8 mouse cellular contexts compared by ENCODE assay signal in the genomic region with DNA sequence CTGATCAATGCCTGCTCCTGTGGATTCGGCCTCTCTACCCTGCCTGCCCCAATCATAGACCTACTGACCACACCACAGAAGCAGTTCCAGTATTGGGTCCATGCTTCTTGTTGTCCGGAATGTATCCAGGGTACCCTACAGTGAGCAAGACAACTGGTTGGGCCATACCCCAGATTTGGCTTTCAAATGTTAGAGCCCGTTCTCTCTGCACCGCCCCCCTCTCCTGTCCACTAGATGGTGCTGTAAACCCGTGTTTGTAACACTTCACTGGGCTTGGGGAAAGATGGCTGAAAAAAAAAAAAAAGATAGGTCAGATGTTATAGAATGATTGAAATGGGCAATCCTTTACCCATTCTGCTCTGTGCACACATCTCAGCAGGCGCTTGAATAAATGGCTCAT. TPM values are rescaled to one million over a fixed set of nuclear protein-coding genes. Genes with fewer than 3 reads are reported as not detected.
A peak's percentile ranks its signal among the peaks of the same experiment; 100 is the strongest.
DNase-seq lines count a peak whose midpoint lies in the region; TF ChIP-seq lines count a peak whose summit lies in the region.

No protein-coding gene starts in this region.

- DNase-seq in CH12.LX (ENCODE audit: extremely low read depth) (peak; percentile 77), NIH3T3 (ENCODE audit: low read depth) (peak; percentile 76)
- DNase-seq in cerebellum, postnatal 14 days = peak; percentile 82 to 85
- DNase-seq in frontal cortex, postnatal 36 days (ENCODE audit: low spot score in 2 of 2) = peak; percentile 64
- DNase-seq in layer of hippocampus, adult 11-12 months (ENCODE audit: low spot score) = peak; percentile 66
- peak; percentile 39 for DNase-seq in lung, postnatal 14 days
- DNase-seq in right cerebral cortex, postnatal 10 days (ENCODE audit: low spot score in 2 of 2) = peak; percentile 69 to 76
- DNase-seq in c-Kit-positive CD71-positive TER-119-positive erythroid progenitor cells, embryonic 14.5 days (ENCODE audit: low spot score) = no peak

- no peaks in the 10 kb centered on the region for H3K36me3 ChIP-seq in CH12.LX (replicated peaks in 1 of 2; ENCODE audit: control insufficient read depth in 1 of 2, insufficient read depth in 1 of 2, low read length in 1 of 2)

- peak; percentile 55 to 88 for TF ChIP-seq CTCF in CH12.LX (conservative IDR thresholded peaks at IDR 0.05 in 1 of 2, IDR thresholded peaks at IDR 0.05 in 1 of 2; ENCODE audit: low read depth in 2 of 2, low read length in 2 of 2)

- H3K79me2 ChIP-seq in CH12.LX (replicated peaks; ENCODE audit: control insufficient read depth, extremely low read depth, insufficient read depth, poor library complexity, severe bottlenecking) = no peaks in the 10 kb centered on the region

- H3K27me3 ChIP-seq in CH12.LX (replicated peaks) = no peaks in the 10 kb centered on the region

- in situ Hi-C loops in CH12.LX (cut with MboI; ENCODE audit: low pct_ligation_motif_present, low pct_unique_long_range_greater_than_20kb, low sequenced_read_pairs) = no loop called here

- dilution Hi-C loops in CH12.LX (cut with MboI; ENCODE audit: extremely low pct_ligation_motif_present, extremely low pct_unique_long_range_greater_than_20kb, low sequenced_read_pairs) = no loop called here

- no peak for TF ChIP-seq POLR2A in CH12.LX (IDR thresholded peaks at IDR 0.05; ENCODE audit: low read depth, low read length)

- no peak overlapping the region for H3K4me3 ChIP-seq in CH12.LX (replicated peaks in 1 of 3; ENCODE audit: low read depth in 2 of 3, low read length in 2 of 3, poor library complexity in 1 of 3)

- H3K27ac ChIP-seq in CH12.LX (ENCODE audit: insufficient read depth, low read depth) = no peak overlapping the region

- no peak for TF ChIP-seq EP300 in CH12.LX (IDR thresholded peaks at IDR 0.05; ENCODE audit: low read length)

- no peaks in the 10 kb centered on the region for H3K9me3 ChIP-seq in CH12.LX (replicated peaks; ENCODE audit: low read length)

- TF ChIP-seq RAD21 in CH12.LX (IDR thresholded peaks at IDR 0.05; ENCODE audit: low read depth, low read length) = peak; percentile 83

- no peak overlapping the region for H3K9ac ChIP-seq in CH12.LX (ENCODE audit: insufficient read depth, low read depth)

- peaks cover 0 to 3% of the 10 kb centered on the region in 2 experiments; a peak in 2 of 4 replicates for H3K4me1 ChIP-seq in CH12.LX (ENCODE audit: control insufficient read depth in 1 of 2, insufficient read depth in 2 of 2)

- no peak overlapping the region for H3K4me2 ChIP-seq in CH12.LX (ENCODE audit: insufficient read depth, low read depth, poor library complexity, severe bottlenecking)

TF ChIP-seq in CH12.LX, 34 proteins besides CTCF, POLR2A, EP300 and RAD21:
- TF ChIP-seq SMC3 (IDR thresholded peaks at IDR 0.05; ENCODE audit: low read depth, low read length) (peak; percentile 68), ZNF384 (IDR thresholded peaks at IDR 0.05; ENCODE audit: low read depth, low read length) (peak; percentile 97), USF2 (conservative IDR thresholded peaks at IDR 0.05; ENCODE audit: low read depth, low read length) (no peak)
TF ChIP-seq in CH12.LX: peak in this region for 2.

RNA-seq across cellular contexts. Expression of a gene that starts 56.1 kb away (rescaled TPM):
- total RNA-seq in CH12.LX (2012; rRNA removed) (0.81 and 0.88 TPM in 2 replicates), CH12.LX (2014; rRNA removed) (not detected in 2 replicates)
- 0.23 and 0.40 TPM in 2 replicates for polyA plus RNA-seq in CH12.LX (2012; ENCODE audit: insufficient read length, low read depth)
